Mouse (Mus musculus) midbrain, embryonic 12.5 days (tissue): ENCODE results near the gene Mcu. TPM values are rescaled to one million over a fixed set of nuclear protein-coding genes. Genes with fewer than 3 reads are reported as not detected.

Experiments used
- ATAC-seq: fragments of 200-750 bp; cut with Nextera tagmentation; 2 replicates; pipeline ENCODE4 v1.8.0; 2017; ENCODE audit warnings: low read depth, moderate TSS enrichment, moderate library complexity; ENCODE audit not compliant: low FRiP score
- H3K27ac ChIP-seq: fragments of 300-500 bp; sonication (generic); replicated peaks from 2 replicates; pipeline ENCODE4 v1.5.1; 2016; ENCODE audit warnings: mild to moderate bottlenecking
- H3K27me3 ChIP-seq: fragments of 300-500 bp; sonication (generic); 2 replicates; pipeline ENCODE4 v1.6.1; 2016; ENCODE audit warnings: mild to moderate bottlenecking
- H3K36me3 ChIP-seq: fragments of 300-500 bp; sonication (generic); 2 replicates; pipeline ENCODE4 v1.6.1; 2016
- H3K4me1 ChIP-seq: fragments of 300-500 bp; sonication (generic); 2 replicates; pipeline ENCODE4 v1.6.1; 2016
- H3K4me2 ChIP-seq: fragments of 300-500 bp; sonication (generic); replicated peaks from 2 replicates; pipeline ENCODE4 v1.6.1; 2016; ENCODE audit warnings: mild to moderate bottlenecking, moderate library complexity
- H3K4me3 ChIP-seq: fragments of 300-500 bp; sonication (generic); 2 replicates; pipeline ENCODE4 v1.5.1; 2016; ENCODE audit warnings: mild to moderate bottlenecking
- H3K9ac ChIP-seq: fragments of 300-500 bp; sonication (generic); replicated peaks from 2 replicates; pipeline ENCODE4 v1.6.1; 2016; ENCODE audit warnings: mild to moderate bottlenecking, moderate library complexity
- H3K9me3 ChIP-seq: fragments of 300-500 bp; sonication (generic); 2 replicates; pipeline ENCODE4 v1.6.1; 2016; ENCODE audit warnings: mild to moderate bottlenecking
- WGBS: fragments of 180-500 bp; shearing (Covaris S2); methylation state at CpG from one replicate; pipeline ENCODE4 v1.1.7; 2016; 5-methylcytosine and 5-hydroxymethylcytosine counted together
- polyA plus RNA-seq: library from polyadenylated mRNA; unstranded; fragments of >200 nt; fragmentation: Nextera tagmentation; extraction: Ambion mirVana; gene quantifications from 2 replicates; pipeline ENCODE4 v1.2.1, GENCODE M21; 2016

Gene Mcu
- polyA plus RNA-seq, 1 experiment from 2014 or later: 21.1 TPM

GRCm38 (mm10) chr10:59503433-59504210, 112.9 kb downstream of the Mcu start:
- no peak overlapping the region for H3K27ac ChIP-seq
- peaks cover 9% of the 10 kb centered on the region for H3K4me1 ChIP-seq
- H3K27me3 ChIP-seq: no peaks in the 10 kb centered on the region
- no peaks in the 10 kb centered on the region for H3K36me3 ChIP-seq
- peak overlapping the region; percentile 6; the same call in 1 of the 2 replicates for H3K4me3 ChIP-seq
- no peak overlapping the region for H3K9ac ChIP-seq
- H3K4me2 ChIP-seq: peak overlapping the region; percentile 21
- H3K9me3 ChIP-seq: no peaks in the 10 kb centered on the region
- ATAC-seq: no peak
- 53% methylated on average over 31 of the region's 31 CpGs for WGBS

DNA sequence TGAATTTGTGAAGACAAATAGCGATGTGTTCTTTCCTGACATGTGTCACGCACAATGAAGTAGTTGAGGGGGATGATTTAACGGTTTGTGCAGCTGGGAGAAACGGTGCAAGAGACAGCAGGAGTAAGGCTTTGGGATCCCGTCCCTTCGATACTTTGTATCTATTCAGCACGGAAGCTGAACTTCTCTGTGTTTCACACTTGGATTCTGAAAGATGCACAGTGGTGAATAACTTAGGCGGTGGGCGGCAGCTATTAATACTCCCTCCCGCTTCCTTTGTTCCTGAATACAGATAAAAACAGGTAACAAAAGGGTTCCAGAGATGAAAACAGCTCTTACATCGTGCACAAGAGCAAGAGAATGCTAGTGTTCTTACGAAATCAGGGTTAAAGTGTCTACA, 114.1 kb downstream of the Mcu start:
- Histone ChIP-seq H3K9me3 (no peaks in the 10 kb centered on the region), H3K4me2 (no peak overlapping the region), H3K9ac (no peak overlapping the region), H3K4me3 (no peak overlapping the region), H3K4me1 (peaks cover 9% of the 10 kb centered on the region), H3K36me3 (no peaks in the 10 kb centered on the region), H3K27me3 (no peaks in the 10 kb centered on the region), H3K27ac (no peak overlapping the region)
- no peak for ATAC-seq
- WGBS: 80% methylated on average over 12 of the region's 12 CpGs

DNA sequence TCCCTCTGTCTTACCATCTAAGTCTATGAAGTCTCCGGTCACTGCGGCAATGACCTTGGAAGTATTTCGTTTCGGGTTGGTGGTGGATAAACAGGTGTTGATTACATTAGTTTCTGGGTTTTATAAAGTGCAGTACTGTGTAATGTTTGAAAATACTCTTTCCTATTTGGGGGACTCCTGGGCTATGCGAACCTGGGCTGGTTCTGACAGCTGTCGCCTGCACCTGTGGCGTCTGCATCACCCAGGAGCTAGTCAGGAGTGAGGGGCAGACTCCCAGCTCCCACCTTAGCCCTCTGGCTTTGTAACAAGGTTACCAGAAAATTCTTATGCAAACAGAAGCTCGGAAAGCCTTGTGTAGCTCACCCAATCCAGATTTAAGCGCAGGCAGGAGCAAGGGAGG, 114.7 kb downstream of the Mcu start:
- no peaks in the 10 kb centered on the region for H3K36me3 ChIP-seq
- H3K9ac ChIP-seq: no peak overlapping the region
- no peak for ATAC-seq
- H3K27me3 ChIP-seq: no peaks in the 10 kb centered on the region
- no peak overlapping the region for H3K27ac ChIP-seq
- H3K4me3 ChIP-seq: no peak overlapping the region
- H3K4me2 ChIP-seq: no peak overlapping the region
- H3K4me1 ChIP-seq: peaks cover 9% of the 10 kb centered on the region
- 90% methylated on average over 9 of the region's 9 CpGs for WGBS
- H3K9me3 ChIP-seq: no peaks in the 10 kb centered on the region

DNA sequence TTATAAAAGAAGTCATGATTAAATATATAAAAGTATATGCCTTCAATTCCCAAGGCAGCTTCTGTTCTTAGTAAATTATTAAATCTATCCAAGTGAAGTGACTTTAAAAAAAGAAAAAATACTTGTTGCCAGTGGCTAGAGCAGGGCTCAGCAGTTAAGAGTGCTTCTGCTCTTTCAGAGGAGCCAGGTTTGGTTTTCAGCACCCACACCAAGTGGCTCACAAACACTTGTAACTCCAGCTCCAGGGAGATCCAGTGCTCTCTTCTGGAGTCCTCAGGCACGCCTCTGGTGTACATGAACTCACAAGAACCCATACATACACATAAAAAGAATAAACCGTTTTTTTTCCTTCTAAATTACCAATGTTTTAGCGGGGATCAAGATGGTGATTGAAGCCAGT, 116.3 kb downstream of the Mcu start:
- Histone ChIP-seq H3K4me3 (no peak overlapping the region), H3K9me3 (no peaks in the 10 kb centered on the region), H3K27ac (no peak overlapping the region), H3K9ac (no peak overlapping the region), H3K36me3 (no peaks in the 10 kb centered on the region), H3K27me3 (no peaks in the 10 kb centered on the region), H3K4me1 (peaks cover 9% of the 10 kb centered on the region), H3K4me2 (no peak overlapping the region)
- ATAC-seq: no peak
- WGBS: 78% methylated on average over 3 of the region's 3 CpGs

GRCm38 (mm10) chr10:59497019-59497418, 119.5 kb downstream of the Mcu start:
- Histone ChIP-seq H3K4me2 (no peak overlapping the region), H3K9ac (no peak overlapping the region), H3K27ac (no peak overlapping the region), H3K9me3 (0 out of 2 replicates have a peak, but pooled peaks cover 1% of the 10 kb centered on the region), H3K36me3 (no peaks in the 10 kb centered on the region), H3K27me3 (no peaks in the 10 kb centered on the region), H3K4me3 (no peak overlapping the region), H3K4me1 (no peaks in the 10 kb centered on the region)
- ATAC-seq: no peak
- 95% methylated on average over 11 of the region's 11 CpGs for WGBS

DNA sequence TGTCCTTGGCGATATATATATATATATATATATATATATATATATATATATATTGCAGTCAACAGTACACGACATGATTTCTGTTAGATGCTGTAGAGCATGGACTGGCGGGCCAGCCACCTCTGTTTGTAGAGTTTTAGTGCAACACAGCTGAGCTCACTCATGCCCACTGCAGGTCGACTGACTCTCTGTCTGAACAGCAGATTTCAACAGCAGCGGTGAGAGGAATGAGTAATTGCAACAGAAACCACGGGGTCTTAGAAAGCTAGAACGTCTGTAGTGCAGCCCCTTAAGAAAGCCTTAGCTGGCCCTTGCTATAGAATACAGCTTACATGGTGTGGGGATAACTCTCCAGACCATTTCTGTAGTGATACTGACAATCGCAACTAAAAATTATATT, 121.6 kb downstream of the Mcu start:
- H3K27me3 ChIP-seq: no peaks in the 10 kb centered on the region
- no peak overlapping the region for H3K9ac ChIP-seq
- no peaks in the 10 kb centered on the region for H3K4me1 ChIP-seq
- H3K9me3 ChIP-seq: 0 out of 2 replicates have a peak, but pooled peaks cover 5% of the 10 kb centered on the region
- ATAC-seq: no peak
- H3K4me2 ChIP-seq: no peak overlapping the region
- H3K4me3 ChIP-seq: no peak overlapping the region
- no peaks in the 10 kb centered on the region for H3K36me3 ChIP-seq
- H3K27ac ChIP-seq: no peak overlapping the region
- 87% methylated on average over 8 of the region's 8 CpGs for WGBS

GRCm38 (mm10) chr10:59494044-59494443, 122.4 kb downstream of the Mcu start:
- Histone ChIP-seq H3K9ac (no peak overlapping the region), H3K4me3 (no peak overlapping the region), H3K36me3 (no peaks in the 10 kb centered on the region), H3K9me3 (0 out of 2 replicates have a peak, but pooled peaks cover 5% of the 10 kb centered on the region), H3K27me3 (no peaks in the 10 kb centered on the region), H3K27ac (no peak overlapping the region), H3K4me2 (no peak overlapping the region), H3K4me1 (no peaks in the 10 kb centered on the region)
- WGBS: 69% methylated on average over 2 of the region's 2 CpGs
- no peak for ATAC-seq

DNA sequence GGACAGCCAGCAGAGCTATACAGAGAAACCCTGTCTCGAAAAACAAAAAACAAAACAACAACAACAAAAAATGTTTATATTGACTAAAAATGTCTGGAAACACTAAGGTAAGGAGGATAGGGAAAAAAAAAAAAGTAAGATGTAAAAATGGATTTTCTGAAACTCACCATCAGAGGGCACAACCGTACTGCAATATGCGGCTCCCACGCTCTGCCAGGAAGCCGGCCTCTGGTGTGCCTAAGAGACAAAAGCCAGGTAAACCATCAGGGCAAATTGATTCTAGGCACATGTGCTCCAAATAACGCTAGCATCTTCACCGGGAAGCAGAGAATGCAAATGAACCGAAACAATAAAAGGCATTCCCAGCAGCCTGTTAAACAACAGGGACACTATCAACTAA, 125.6 kb downstream of the Mcu start:
- H3K27me3 ChIP-seq: no peaks in the 10 kb centered on the region
- no peak for ATAC-seq
- WGBS: 79% methylated on average over 8 of the region's 8 CpGs
- no peaks in the 10 kb centered on the region for H3K36me3 ChIP-seq
- H3K27ac ChIP-seq: no peak overlapping the region
- H3K9me3 ChIP-seq: 0 out of 2 replicates have a peak, but pooled peaks cover 5% of the 10 kb centered on the region
- H3K4me1 ChIP-seq: no peaks in the 10 kb centered on the region
- no peak overlapping the region for H3K4me3 ChIP-seq
- no peak overlapping the region for H3K9ac ChIP-seq
- no peak overlapping the region for H3K4me2 ChIP-seq

GRCm38 (mm10) chr10:59489411-59489810, 127.1 kb downstream of the Mcu start:
- Histone ChIP-seq H3K9me3 (0 out of 2 replicates have a peak, but pooled peaks cover 5% of the 10 kb centered on the region), H3K27me3 (no peaks in the 10 kb centered on the region), H3K9ac (no peak overlapping the region), H3K4me1 (no peaks in the 10 kb centered on the region), H3K27ac (no peak overlapping the region), H3K4me2 (no peak overlapping the region), H3K36me3 (no peaks in the 10 kb centered on the region), H3K4me3 (no peak overlapping the region)
- WGBS: 96% methylated on average over 1 of the region's 1 CpGs
- ATAC-seq: no peak

DNA sequence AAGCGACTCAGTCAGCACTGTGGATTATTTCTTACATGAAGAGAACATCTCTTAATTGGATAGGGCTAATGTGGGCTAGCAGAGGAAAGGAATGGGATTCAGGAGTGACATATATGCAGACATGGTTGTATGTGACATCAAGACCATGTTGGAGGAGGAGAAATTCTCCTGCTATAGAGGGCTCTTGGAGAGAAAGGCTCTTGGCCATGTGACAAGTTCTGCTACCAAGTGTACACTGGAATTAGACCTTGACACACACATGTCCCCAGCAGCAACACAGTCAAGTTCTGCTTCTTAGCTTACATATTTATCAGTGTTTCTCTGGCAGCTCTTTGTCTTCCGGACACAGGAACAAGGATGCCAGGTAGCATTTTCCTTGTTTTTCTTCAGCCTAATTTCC, 129.1 kb downstream of the Mcu start:
- no peaks in the 10 kb centered on the region for H3K27me3 ChIP-seq
- H3K27ac ChIP-seq: no peak overlapping the region
- WGBS: 89% methylated on average over 2 of the region's 2 CpGs
- no peaks in the 10 kb centered on the region for H3K36me3 ChIP-seq
- ATAC-seq: no peak
- H3K4me3 ChIP-seq: no peak overlapping the region
- H3K4me1 ChIP-seq: no peaks in the 10 kb centered on the region
- H3K9ac ChIP-seq: no peak overlapping the region
- no peak overlapping the region for H3K4me2 ChIP-seq
- 0 out of 2 replicates have a peak, but pooled peaks cover 5% of the 10 kb centered on the region for H3K9me3 ChIP-seq

GRCm38 (mm10) chr10:59484318-59484717, 132.2 kb downstream of the Mcu start:
- Histone ChIP-seq H3K4me3 (no peak overlapping the region), H3K9me3 (peaks cover 3% of the 10 kb centered on the region; the same call in 1 of the 2 replicates), H3K4me2 (no peak overlapping the region), H3K9ac (no peak overlapping the region), H3K27ac (no peak overlapping the region), H3K4me1 (no peaks in the 10 kb centered on the region), H3K27me3 (no peaks in the 10 kb centered on the region), H3K36me3 (no peaks in the 10 kb centered on the region)
- ATAC-seq: no peak
- WGBS: 84% methylated on average over 6 of the region's 6 CpGs

- no peaks in the 10 kb centered on the region for H3K36me3 ChIP-seq
- H3K27ac ChIP-seq: no peak overlapping the region
- no peaks in the 10 kb centered on the region for H3K27me3 ChIP-seq
- H3K4me2 ChIP-seq: no peak overlapping the region
- H3K4me3 ChIP-seq: no peak overlapping the region
- WGBS: 89% methylated on average over 5 of the region's 5 CpGs
- peaks cover 8% of the 10 kb centered on the region for H3K9me3 ChIP-seq
- H3K9ac ChIP-seq: no peak overlapping the region
- no peaks in the 10 kb centered on the region for H3K4me1 ChIP-seq
- no peak for ATAC-seq
Measured at GRCm38 (mm10) chr10:59481381-59481780, 135.1 kb downstream of the Mcu start.
